In genomic region chr16:75291194-75291593, GRCm38 (mm10) we compare ENCODE assay signal across 12 mouse cellular contexts.
DNase-seq lines count a peak whose midpoint lies in the region; ATAC-seq and TF ChIP-seq lines count a peak whose summit lies in the region.
"Had no signal": no experiment of that assay in that cellular context is flagged by ENCODE, and none has a peak within 500 bp of the region (broad histone marks: within the 10 kb centered on the region; RNA-seq: fewer than 3 reads in every experiment).

No protein-coding gene starts in this region.

- no peak overlapping the region for H3K27ac ChIP-seq in forebrain, embryonic 14.5 days (ENCODE audit: low read depth, low read length)
- H3K27ac ChIP-seq in forebrain, embryonic 16.5 days (ENCODE audit: low read length), result no peak overlapping the region
- no peak overlapping the region for H3K27ac ChIP-seq in layer of hippocampus, adult 2 months
- no peak overlapping the region for H3K27ac ChIP-seq in embryonic facial prominence, embryonic 14.5 days (replicated peaks; ENCODE audit: low read depth, low read length)
- H3K27ac ChIP-seq: limb, embryonic 13.5 days had no signal

- peak; percentile 87 for TF ChIP-seq CTCF in layer of hippocampus, adult 2 months (conservative IDR thresholded peaks at IDR 0.05)
- TF ChIP-seq CTCF in E14TG2a.4 (conservative IDR thresholded peaks at IDR 0.05; ENCODE audit: low read length), result peak; percentile 64

- H3K9me3 ChIP-seq in forebrain, embryonic 14.5 days (replicated peaks; ENCODE audit: control insufficient read depth, low read length), result no peaks in the 10 kb centered on the region
- no peaks in the 10 kb centered on the region for H3K9me3 ChIP-seq in forebrain, embryonic 16.5 days (ENCODE audit: control insufficient read depth, low read length)
- H3K9me3 ChIP-seq in E14TG2a.4 (ENCODE audit: low read length), result no peaks in the 10 kb centered on the region
- H3K9me3 ChIP-seq in embryonic facial prominence, embryonic 14.5 days (ENCODE audit: control insufficient read depth, low read length), result no peaks in the 10 kb centered on the region
- H3K9me3 ChIP-seq: limb, embryonic 13.5 days had no signal

- H3K4me2 ChIP-seq in forebrain, embryonic 14.5 days (ENCODE audit: low read length), result no peak overlapping the region
- no peak overlapping the region for H3K4me2 ChIP-seq in forebrain, embryonic 16.5 days (ENCODE audit: low read length)
- H3K4me2 ChIP-seq in embryonic facial prominence, embryonic 14.5 days (ENCODE audit: low read depth, low read length), result no peak overlapping the region
- H3K4me2 ChIP-seq: limb, embryonic 13.5 days had no signal

- H3K9ac ChIP-seq in forebrain, embryonic 14.5 days (ENCODE audit: low read length), result no peak overlapping the region
- no peak overlapping the region for H3K9ac ChIP-seq in forebrain, embryonic 16.5 days (replicated peaks; ENCODE audit: low read depth, low read length)
- H3K9ac ChIP-seq in embryonic facial prominence, embryonic 14.5 days (ENCODE audit: low read depth, low read length), result no peak overlapping the region
- H3K9ac ChIP-seq: limb, embryonic 13.5 days had no signal

- 47% methylated on average over 4 of the region's 4 CpGs for WGBS in forebrain, embryonic 14.5 days
- 43% methylated on average over 4 of the region's 4 CpGs for WGBS in forebrain, embryonic 16.5 days
- WGBS in embryonic facial prominence, embryonic 14.5 days, result 40% methylated on average over 4 of the region's 4 CpGs

- peak; percentile 58; the same call in 1 of the 2 replicates for ATAC-seq in forebrain, embryonic 14.5 days
- no peak for ATAC-seq in forebrain, embryonic 16.5 days
- ATAC-seq in embryonic facial prominence, embryonic 14.5 days (ENCODE audit: low read depth), result no peak

- DNase-seq in forebrain, embryonic 14.5 days (ENCODE audit: low spot score), result peak; percentile 51
- peak in 1 of 2 experiments; percentile 11 for DNase-seq in layer of hippocampus, adult 2 months (ENCODE audit: low spot score in 2 of 2)
- DNase-seq in layer of hippocampus, postnatal 36 days, result no peak
- DNase-seq in embryonic facial prominence, embryonic 14.5 days (ENCODE audit: low spot score), result peak; percentile 23
- no peak for DNase-seq in urinary bladder, postnatal 14 days (ENCODE audit: low spot score)
- no peak for DNase-seq in right cerebral cortex, adult 18-20 months
- DNase-seq: gastrocnemius, postnatal 14 days; kidney, postnatal 14 days; lung, postnatal 36 days had no signal

- H3K4me3 ChIP-seq in forebrain, embryonic 14.5 days (ENCODE audit: low read depth, low read length), result no peak overlapping the region
- no peak overlapping the region for H3K4me3 ChIP-seq in forebrain, embryonic 16.5 days (replicated peaks; ENCODE audit: low read length)
- H3K4me3 ChIP-seq in layer of hippocampus, adult 2 months, result no peak overlapping the region
- H3K4me3 ChIP-seq in E14TG2a.4 (replicated peaks; ENCODE audit: low read length), result no peak overlapping the region
- no peak overlapping the region for H3K4me3 ChIP-seq in embryonic facial prominence, embryonic 14.5 days (ENCODE audit: low read depth, low read length)
- H3K4me3 ChIP-seq: limb, embryonic 13.5 days had no signal

- H3K4me1 ChIP-seq in forebrain, embryonic 14.5 days (ENCODE audit: control insufficient read depth, insufficient read depth, low read length), result no peaks in the 10 kb centered on the region
- H3K4me1 ChIP-seq in forebrain, embryonic 16.5 days (replicated peaks; ENCODE audit: control insufficient read depth, insufficient read depth, low read length), result no peaks in the 10 kb centered on the region
- no peaks in the 10 kb centered on the region for H3K4me1 ChIP-seq in E14TG2a.4 (replicated peaks; ENCODE audit: low read depth, low read length)
- H3K4me1 ChIP-seq in embryonic facial prominence, embryonic 14.5 days (ENCODE audit: control insufficient read depth, insufficient read depth, low read length), result no peaks in the 10 kb centered on the region
- H3K4me1 ChIP-seq: limb, embryonic 13.5 days had no signal

- no peaks in the 10 kb centered on the region for H3K36me3 ChIP-seq in forebrain, embryonic 14.5 days (ENCODE audit: control insufficient read depth, insufficient read depth, low read length)
- no peaks in the 10 kb centered on the region for H3K36me3 ChIP-seq in forebrain, embryonic 16.5 days (ENCODE audit: control insufficient read depth, insufficient read depth)
- H3K36me3 ChIP-seq in E14TG2a.4 (ENCODE audit: insufficient read depth, low read length), result no peaks in the 10 kb centered on the region
- H3K36me3 ChIP-seq in embryonic facial prominence, embryonic 14.5 days (ENCODE audit: control insufficient read depth, insufficient read depth, low read length), result no peaks in the 10 kb centered on the region
- H3K36me3 ChIP-seq: limb, embryonic 13.5 days had no signal

- H3K27me3 ChIP-seq in forebrain, embryonic 14.5 days (replicated peaks; ENCODE audit: control insufficient read depth, insufficient read depth, low read length), result no peaks in the 10 kb centered on the region
- no peaks in the 10 kb centered on the region for H3K27me3 ChIP-seq in forebrain, embryonic 16.5 days (replicated peaks; ENCODE audit: control insufficient read depth, insufficient read depth, low read length)
- no peaks in the 10 kb centered on the region for H3K27me3 ChIP-seq in E14TG2a.4 (ENCODE audit: insufficient read depth, low read length)
- H3K27me3 ChIP-seq in embryonic facial prominence, embryonic 14.5 days (replicated peaks; ENCODE audit: control insufficient read depth, insufficient read depth, low read length), result no peaks in the 10 kb centered on the region
- H3K27me3 ChIP-seq: limb, embryonic 13.5 days had no signal

Comparison
In these comparisons a context has a peak if more than half of its experiments do, and no peak if none do; other contexts are left out.
1. DNase-seq: peak in forebrain, embryonic 14.5 days (single experiment) and embryonic facial prominence, embryonic 14.5 days (single experiment); none in layer of hippocampus, postnatal 36 days (0 of 2), urinary bladder, postnatal 14 days (single experiment) and right cerebral cortex, adult 18-20 months (single experiment).